Mouse (Mus musculus): ENCODE data around the gene Ces1f. TPM values are rescaled to one million over a fixed set of nuclear protein-coding genes. Genes with fewer than 3 reads are reported as not detected.

The Ces1f gene
- total RNA-seq, 2 experiments from 2014 or later, result 0.39 to 0.57 TPM

DNA sequence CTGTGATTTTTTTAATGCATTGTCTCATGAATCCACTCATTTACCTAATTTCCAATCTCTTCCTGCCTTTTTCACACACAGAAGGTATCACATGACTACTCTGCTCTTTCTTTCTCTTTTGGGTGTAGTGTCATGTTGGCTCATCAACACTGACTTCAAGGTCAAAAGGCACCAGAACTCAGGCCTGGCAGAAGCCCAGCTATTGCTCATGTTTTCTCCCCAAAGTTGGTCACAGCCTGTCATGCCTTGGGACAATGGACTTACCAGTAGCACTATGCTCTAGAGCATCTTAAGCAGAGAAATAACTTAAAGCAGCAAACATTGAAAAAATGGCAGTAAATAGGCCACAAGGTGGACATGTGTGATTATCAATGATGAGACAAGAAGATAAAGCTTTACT lies 68.5 kb downstream of the Ces1f start:
- no peak for DNase-seq (ENCODE audit: low spot score)

Other genes starting within 250 kb of the Ces1f start
- gene Ces1a, start 231.6 kb downstream of the Ces1f start, total RNA-seq (2021), result not detected
- under 1 TPM in 1 of 2 experiments, not detected in 1; 0.12 TPM for gene Ces1b, start 199.7 kb downstream of the Ces1f start, total RNA-seq (2021)
- under 1 TPM in 1 of 2 experiments, not detected in 1; 0.76 TPM for gene Ces1c, start 148.5 kb downstream of the Ces1f start, total RNA-seq (2021)
- gene Ces1d, start 81.9 kb downstream of the Ces1f start, total RNA-seq (2021), result 100 to 1,000 TPM in 1 of 2 experiments, 10 to 100 TPM in 1; 79.6 to 130 TPM
- gene Ces1e, start 50.1 kb downstream of the Ces1f start, total RNA-seq (2021), result under 1 TPM; 0.80 to 0.83 TPM
- gene Ces1g, start 57.6 kb upstream of the Ces1f start, total RNA-seq (2021), result not detected
- not detected for gene Ces1h, start 100.0 kb upstream of the Ces1f start, total RNA-seq (2021)